ENCODE assay signal across 8 mouse cellular contexts in the genomic region with DNA sequence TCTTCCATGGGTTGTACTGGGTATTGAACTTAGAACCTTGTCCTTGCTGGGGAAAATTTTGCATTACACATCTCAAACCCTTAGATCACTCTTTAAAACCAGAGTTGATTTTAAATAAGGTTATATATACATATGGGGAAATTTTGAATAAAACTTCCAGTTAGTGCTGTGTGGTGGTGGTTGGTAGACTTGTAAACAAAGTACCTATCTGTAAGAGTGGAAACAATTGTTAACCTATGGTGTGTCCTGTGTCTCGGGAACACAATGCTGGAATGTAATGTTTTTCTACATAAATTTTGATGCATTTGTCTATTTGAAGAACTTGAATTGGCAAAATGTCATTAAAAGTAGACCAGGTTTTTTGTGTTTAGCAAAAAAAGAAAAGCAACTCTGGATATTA. TPM values are rescaled to one million over a fixed set of nuclear protein-coding genes. Genes with fewer than 3 reads are reported as not detected.
A peak's percentile ranks its signal among the peaks of the same experiment; 100 is the strongest.
DNase-seq lines count a peak whose midpoint lies in the region; ATAC-seq and TF ChIP-seq lines count a peak whose summit lies in the region.

No protein-coding gene starts in this region.

- no peak for ATAC-seq in heart, embryonic 11.5 days (replicated peaks; ENCODE audit: insufficient number of reproducible peaks, low FRiP score, low TSS enrichment)
- no peak for ATAC-seq in forebrain, postnatal 0 days
- no peak for ATAC-seq in liver, embryonic 15.5 days (ENCODE audit: insufficient read depth)

- H3K4me2 ChIP-seq in heart, embryonic 11.5 days = peak overlapping the region; percentile 74
- H3K4me2 ChIP-seq in forebrain, postnatal 0 days (ENCODE audit: low read depth) = peak overlapping the region; percentile 76
- H3K4me2 ChIP-seq in liver, embryonic 15.5 days = peak overlapping the region; percentile 77

- H3K4me1 ChIP-seq in heart, embryonic 11.5 days (ENCODE audit: control insufficient read depth, insufficient read depth, low read length) = peaks cover 2% of the 10 kb centered on the region; the same call in 1 of the 2 replicates
- H3K4me1 ChIP-seq in ES-Bruce4 (ENCODE audit: control insufficient read depth, insufficient read depth, low read length) = no peaks in the 10 kb centered on the region
- H3K4me1 ChIP-seq in forebrain, postnatal 0 days (ENCODE audit: insufficient read depth) = peaks cover 11% of the 10 kb centered on the region
- H3K4me1 ChIP-seq in liver, embryonic 15.5 days (replicated peaks) = peaks cover 35% of the 10 kb centered on the region

- no peak for DNase-seq in heart, adult 8-10 months (ENCODE audit: low spot score)
- DNase-seq in forebrain, postnatal 0 days = no peak
- DNase-seq in urinary bladder, adult 2 months (ENCODE audit: low spot score) = no peak
- DNase-seq in right cerebral cortex, postnatal 36 days (ENCODE audit: low spot score in 2 of 2) = no peak
- no peak for DNase-seq in spleen, postnatal 36 days (ENCODE audit: low spot score in 2 of 2)

- TF ChIP-seq EP300 in ES-Bruce4 (IDR thresholded peaks at IDR 0.05; ENCODE audit: insufficient read depth, low read depth, low read length) = no peak

- no peaks in the 10 kb centered on the region for H3K9me3 ChIP-seq in heart, embryonic 11.5 days (replicated peaks; ENCODE audit: control insufficient read depth, low read length)
- H3K9me3 ChIP-seq in ES-Bruce4 (replicated peaks; ENCODE audit: control insufficient read depth, insufficient read depth, low read length, poor library complexity, severe bottlenecking) = no peaks in the 10 kb centered on the region
- no peaks in the 10 kb centered on the region for H3K9me3 ChIP-seq in forebrain, postnatal 0 days (ENCODE audit: low read length)
- no peaks in the 10 kb centered on the region for H3K9me3 ChIP-seq in liver, embryonic 15.5 days (replicated peaks)

- H3K9ac ChIP-seq in heart, embryonic 11.5 days (ENCODE audit: low read depth, low read length) = no peak overlapping the region
- H3K9ac ChIP-seq in ES-Bruce4 (ENCODE audit: low read depth, poor library complexity, severe bottlenecking) = peak overlapping the region; percentile 99
- H3K9ac ChIP-seq in forebrain, postnatal 0 days = no peak overlapping the region
- H3K9ac ChIP-seq in liver, embryonic 15.5 days = peak overlapping the region; percentile 38; the same call in 1 of the 2 replicates

- H3K4me3 ChIP-seq in heart, embryonic 11.5 days (ENCODE audit: low read depth, low read length) = peak overlapping the region; percentile 100
- peak overlapping the region; percentile 95; the same call in 1 of the 2 replicates for H3K4me3 ChIP-seq in ES-Bruce4 (ENCODE audit: low read depth, low read length)
- H3K4me3 ChIP-seq in forebrain, postnatal 0 days (ENCODE audit: low read depth, low read length) = peak overlapping the region; percentile 99
- H3K4me3 ChIP-seq in liver, embryonic 15.5 days (replicated peaks) = peak overlapping the region; percentile 99

- no peaks in the 10 kb centered on the region; the same call in 1 of the 2 replicates for H3K36me3 ChIP-seq in heart, embryonic 11.5 days (ENCODE audit: control insufficient read depth, insufficient read depth, low read length)
- H3K36me3 ChIP-seq in ES-Bruce4 (ENCODE audit: control insufficient read depth, insufficient read depth, low read length, poor library complexity, severe bottlenecking) = peaks cover 53% of the 10 kb centered on the region
- peaks cover 14% of the 10 kb centered on the region; the same call in 1 of the 2 replicates for H3K36me3 ChIP-seq in forebrain, postnatal 0 days (ENCODE audit: insufficient read depth)
- peaks cover 23% of the 10 kb centered on the region for H3K36me3 ChIP-seq in liver, embryonic 15.5 days (replicated peaks)

- no peak for TF ChIP-seq CTCF in ES-Bruce4 (IDR thresholded peaks at IDR 0.05; ENCODE audit: low read depth, low read length)
- TF ChIP-seq CTCF in forebrain, postnatal 0 days (IDR thresholded peaks at IDR 0.05; ENCODE audit: low read depth) = no peak

- WGBS in heart, embryonic 11.5 days (ENCODE audit: insufficient replicate concordance) = 9% methylated on average over 1 of the region's 1 CpGs
- 10% methylated on average over 1 of the region's 1 CpGs for WGBS in forebrain, postnatal 0 days
- WGBS in liver, embryonic 15.5 days (ENCODE audit: insufficient replicate concordance) = 2% methylated on average over 1 of the region's 1 CpGs

- H3K27me3 ChIP-seq in heart, embryonic 11.5 days (ENCODE audit: control insufficient read depth, insufficient read depth, low read length) = no peaks in the 10 kb centered on the region
- H3K27me3 ChIP-seq in ES-Bruce4 (ENCODE audit: control insufficient read depth, insufficient read depth, low read length, poor library complexity, severe bottlenecking) = no peaks in the 10 kb centered on the region
- no peaks in the 10 kb centered on the region; the same call in 1 of the 2 replicates for H3K27me3 ChIP-seq in forebrain, postnatal 0 days (ENCODE audit: insufficient read depth, low read length)
- H3K27me3 ChIP-seq in liver, embryonic 15.5 days = no peaks in the 10 kb centered on the region

- no peak for TF ChIP-seq POLR2A in ES-Bruce4 (IDR thresholded peaks at IDR 0.05; ENCODE audit: insufficient read depth, low read length)

- no peak overlapping the region for H3K27ac ChIP-seq in heart, embryonic 11.5 days (ENCODE audit: low read depth, low read length)
- no peak overlapping the region for H3K27ac ChIP-seq in ES-Bruce4 (ENCODE audit: insufficient read depth, low read length)
- no peak overlapping the region for H3K27ac ChIP-seq in forebrain, postnatal 0 days (ENCODE audit: low read depth, low read length)
- H3K27ac ChIP-seq in liver, embryonic 15.5 days (replicated peaks) = no peak overlapping the region

RNA-seq across cellular contexts. Expression of gene Serbp1, which starts 31.0 kb away (rescaled TPM):
- 447 and 449 TPM in 2 replicates for polyA plus RNA-seq in heart, embryonic 11.5 days (2014; fragmentation: Nextera tagmentation; extraction: Ambion mirVana)
- total RNA-seq in heart, adult 8-10 months (2022) = 100 to 1,000 TPM; 155 to 268 (median 219) TPM
- polyA plus RNA-seq in ES-Bruce4 (2011; ENCODE audit: insufficient read depth, insufficient read length, low read depth, missing spikeins) = 1,899 and 1,955 TPM in 2 replicates
- 265 and 306 TPM in 2 replicates for total RNA-seq in forebrain, postnatal 0 days (2014; rRNA removed)
- polyA plus RNA-seq in forebrain, postnatal 0 days (2015; fragmentation: Nextera tagmentation; extraction: Ambion mirVana) = 316 and 331 TPM in 2 replicates
- polyA plus RNA-seq in liver, embryonic 15.5 days (2015; fragmentation: Nextera tagmentation; extraction: Ambion mirVana) = 215 and 231 TPM in 2 replicates
- 257 and 307 TPM in 2 replicates for polyA plus RNA-seq in urinary bladder, adult 2 months (2012; rRNA removed)

Comparison
In these comparisons a context has a peak if more than half of its experiments do, and no peak if none do; other contexts are left out.
1. H3K9ac ChIP-seq: peak in ES-Bruce4 (single experiment) and liver, embryonic 15.5 days (single experiment); none in heart, embryonic 11.5 days (single experiment) and forebrain, postnatal 0 days (single experiment).
2. Peak in every context shown above with its lines, with median percentiles within 50 percentile points of each other: H3K4me2 ChIP-seq and H3K4me3 ChIP-seq.